Mouse (Mus musculus) midbrain, postnatal 0 days (tissue): ENCODE results near the gene Srsf4. TPM values are rescaled to one million over a fixed set of nuclear protein-coding genes. Genes with fewer than 3 reads are reported as not detected.

Source experiments
- ATAC-seq: fragments of 200-750 bp; cut with Nextera tagmentation; 2 replicates; pipeline ENCODE4 v1.8.0; 2017; ENCODE audit warnings: moderate number of reproducible peaks, mild to moderate bottlenecking, moderate TSS enrichment, moderate library complexity; ENCODE audit not compliant: low FRiP score
- DNase-seq: peaks from one replicate; pipeline ENCODE4 v3.0.0-alpha.2; 2015; ENCODE audit warnings: low spot score
- H3K27ac ChIP-seq: fragments of 300-500 bp; sonication (generic); 2 replicates; pipeline ENCODE4 v1.5.1; 2014; ENCODE audit warnings: low read depth, mild to moderate bottlenecking, low read length, mixed read lengths
- H3K27me3 ChIP-seq: fragments of 300-500 bp; sonication (generic); 2 replicates; pipeline ENCODE4 v1.6.1; 2014; ENCODE audit warnings: low read length, control low read depth, mixed read lengths; ENCODE audit not compliant: insufficient read depth
- H3K36me3 ChIP-seq: fragments of 300-500 bp; sonication (generic); 2 replicates; pipeline ENCODE4 v1.6.1; 2014; ENCODE audit warnings: low read length, control low read depth, mixed read lengths; ENCODE audit not compliant: insufficient read depth
- H3K4me1 ChIP-seq: fragments of 300-500 bp; sonication (generic); 2 replicates; pipeline ENCODE4 v1.6.1; 2014; ENCODE audit warnings: mild to moderate bottlenecking, control low read depth, antibody characterized with exemption, low read length, mixed read lengths; ENCODE audit not compliant: insufficient read depth
- H3K4me2 ChIP-seq: fragments of 300-500 bp; sonication (generic); 2 replicates; pipeline ENCODE4 v1.6.1; 2014; ENCODE audit warnings: low read depth, mild to moderate bottlenecking, low read length, mixed read lengths; ENCODE audit not compliant: poor library complexity, severe bottlenecking
- H3K4me3 ChIP-seq: fragments of 300-500 bp; sonication (generic); 2 replicates; pipeline ENCODE4 v1.5.1; 2014; ENCODE audit warnings: low read depth, mild to moderate bottlenecking, low read length, moderate library complexity
- H3K9ac ChIP-seq: fragments of 300-500 bp; sonication (generic); replicated peaks from 2 replicates; pipeline ENCODE4 v1.6.1; 2014; ENCODE audit warnings: mild to moderate bottlenecking, low read length, moderate library complexity, mixed read lengths; ENCODE audit not compliant: poor library complexity, severe bottlenecking
- H3K9me3 ChIP-seq: fragments of 300-500 bp; sonication (generic); 2 replicates; pipeline ENCODE4 v1.6.1; 2016; ENCODE audit warnings: low read length, control low read depth
- CTCF ChIP-seq: IDR thresholded peaks from 2 replicates; pipeline ENCODE4 v1.5.1; 2016; ENCODE audit warnings: antibody characterized with exemption, mild to moderate bottlenecking
- WGBS: fragments of 180-500 bp; shearing (Covaris S2); extraction: QIAGEN DNeasy Blood & Tissue Kit; methylation state at CpG from one replicate; pipeline ENCODE4 v1.1.7; 2014; 5-methylcytosine and 5-hydroxymethylcytosine counted together
- polyA plus RNA-seq: library from polyadenylated mRNA; unstranded; fragments of >200 nt; fragmentation: Nextera tagmentation; extraction: Ambion mirVana; gene quantifications from 2 replicates; pipeline ENCODE4 v1.2.1, GENCODE M21; 2015
- total RNA-seq: library from RNA; depleted of rRNA; stranded (reverse); fragments of >200 nt; gene quantifications from 2 replicates; pipeline ENCODE4 v1.2.3, GENCODE M21; 2014

The Srsf4 gene
- total and polyA plus RNA-seq, 2 experiments from 2014 or later = 29.3 to 82.6 TPM

GRCm38 (mm10) chr4:131918026-131918533 lies 44.7 kb downstream of the Srsf4 start:
- Histone ChIP-seq H3K4me1 (peaks cover 6% of the 10 kb centered on the region; the same call in 1 of the 2 replicates), H3K27ac (no peak overlapping the region), H3K4me2 (no peak overlapping the region), H3K36me3 (no peaks in the 10 kb centered on the region), H3K4me3 (no peak overlapping the region), H3K9ac (no peak overlapping the region), H3K9me3 (no peaks in the 10 kb centered on the region), H3K27me3 (peaks cover 59% of the 10 kb centered on the region)
- no peak for TF ChIP-seq CTCF
- ATAC-seq = no peak
- DNase-seq = no peak
- WGBS = 72% methylated on average over 7 of the region's 7 CpGs

- no peak overlapping the region for H3K4me3 ChIP-seq
- DNase-seq = no peak
- H3K4me2 ChIP-seq = no peak overlapping the region
- H3K27me3 ChIP-seq = peaks cover 58% of the 10 kb centered on the region
- no peaks in the 10 kb centered on the region for H3K36me3 ChIP-seq
- no peak for TF ChIP-seq CTCF
- H3K9ac ChIP-seq = no peak overlapping the region
- peaks cover 6% of the 10 kb centered on the region; the same call in 1 of the 2 replicates for H3K4me1 ChIP-seq
- no peak overlapping the region for H3K27ac ChIP-seq
- no peak for ATAC-seq
- no peaks in the 10 kb centered on the region for H3K9me3 ChIP-seq
- 32% methylated on average over 15 of the region's 15 CpGs for WGBS
Measured at GRCm38 (mm10) chr4:131918711-131919500, 45.5 kb downstream of the Srsf4 start.

GRCm38 (mm10) chr4:131919506-131920140 lies 46.2 kb downstream of the Srsf4 start:
- no peak for DNase-seq
- Histone ChIP-seq H3K9me3 (no peaks in the 10 kb centered on the region), H3K36me3 (no peaks in the 10 kb centered on the region), H3K4me3 (no peak overlapping the region), H3K27ac (no peak overlapping the region), H3K4me1 (peaks cover 6% of the 10 kb centered on the region; the same call in 1 of the 2 replicates), H3K27me3 (peaks cover 58% of the 10 kb centered on the region), H3K9ac (no peak overlapping the region), H3K4me2 (peak overlapping the region; percentile 80; the same call in 1 of the 2 replicates)
- TF ChIP-seq CTCF = no peak
- ATAC-seq = no peak
- 28% methylated on average over 15 of the region's 15 CpGs for WGBS

- Histone ChIP-seq H3K9me3 (no peaks in the 10 kb centered on the region), H3K9ac (no peak overlapping the region), H3K36me3 (no peaks in the 10 kb centered on the region), H3K4me3 (peak overlapping the region; percentile 55), H3K4me1 (peaks cover 6% of the 10 kb centered on the region; the same call in 1 of the 2 replicates), H3K27me3 (peaks cover 58% of the 10 kb centered on the region), H3K4me2 (peak overlapping the region; percentile 80), H3K27ac (no peak overlapping the region)
- ATAC-seq (no peak), DNase-seq (no peak)
- WGBS = 15% methylated on average over 23 of the region's 51 CpGs
- no peak for TF ChIP-seq CTCF
Measured at GRCm38 (mm10) chr4:131920141-131920594, 46.8 kb downstream of the Srsf4 start.

GRCm38 (mm10) chr4:131920595-131921351 lies 47.4 kb downstream of the Srsf4 start:
- Histone ChIP-seq H3K9ac (peak overlapping the region; percentile 60; the same call in 1 of the 2 replicates), H3K36me3 (peaks cover 2% of the 10 kb centered on the region; the same call in 1 of the 2 replicates), H3K4me1 (no peaks in the 10 kb centered on the region; the same call in 1 of the 2 replicates), H3K27ac (no peak overlapping the region), H3K4me3 (peak overlapping the region; percentile 55), H3K27me3 (peaks cover 58% of the 10 kb centered on the region), H3K4me2 (peak overlapping the region; percentile 80), H3K9me3 (no peaks in the 10 kb centered on the region)
- ATAC-seq (no peak; the same call in 1 of the 2 replicates), DNase-seq (no peak)
- WGBS = 5% methylated on average over 68 of the region's 76 CpGs
- no peak for TF ChIP-seq CTCF
